Mouse (Mus musculus): ENCODE data around the gene Olfr10.
A peak's percentile ranks its signal among the peaks of the same experiment; 100 is the strongest.
"Not testable (repeated sequence)": the region's sequence is repeated elsewhere in the genome, so short reads cannot be mapped to it uniquely, and the experiment has no call there.

Gene Olfr10

DNA sequence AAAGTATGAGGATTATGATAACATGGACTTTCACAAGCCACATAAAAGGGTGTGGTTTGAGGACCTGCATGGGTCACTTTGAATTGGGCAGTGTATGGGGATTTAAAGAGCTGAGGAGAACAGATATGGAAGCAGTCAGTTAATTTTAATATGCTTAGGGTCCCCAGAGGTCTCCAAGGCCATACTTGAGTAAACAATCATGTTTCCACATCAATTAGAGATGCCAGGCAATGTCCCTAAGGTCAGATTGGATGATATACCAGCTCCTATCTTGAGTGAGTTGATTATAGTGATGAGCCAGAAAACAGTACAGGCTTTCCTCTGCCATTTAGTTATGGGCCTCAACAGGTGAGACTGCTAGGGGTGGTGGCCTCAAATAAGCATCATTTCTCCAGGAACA lies at the start of gene Olfr10:
Gene Olfr10 (plus strand): TSS at position 301 of the 400 bp plus-strand sequence.
- DNase-seq (ENCODE audit: low spot score) = no peak

DNA sequence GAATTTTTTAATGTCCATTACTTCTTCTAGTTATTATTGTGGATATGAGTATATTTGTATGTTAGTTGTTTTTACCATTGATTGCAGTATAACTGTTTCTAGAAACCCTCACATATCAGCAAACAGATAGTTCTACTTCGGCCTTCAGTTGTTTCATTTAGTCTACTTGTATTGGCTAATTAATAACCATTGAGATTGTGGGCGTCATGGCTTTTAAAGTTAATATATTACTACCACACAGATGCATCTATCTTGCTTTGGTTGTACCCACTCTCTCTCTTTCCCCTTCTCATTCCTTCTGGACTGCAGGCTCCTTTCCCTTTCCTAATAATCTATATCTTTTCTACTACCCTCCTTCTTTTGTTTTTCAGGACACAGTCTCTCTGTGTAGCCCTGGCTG lies 45.2 kb upstream of the Olfr10 start:
- no peak for DNase-seq (ENCODE audit: low spot score)

DNA sequence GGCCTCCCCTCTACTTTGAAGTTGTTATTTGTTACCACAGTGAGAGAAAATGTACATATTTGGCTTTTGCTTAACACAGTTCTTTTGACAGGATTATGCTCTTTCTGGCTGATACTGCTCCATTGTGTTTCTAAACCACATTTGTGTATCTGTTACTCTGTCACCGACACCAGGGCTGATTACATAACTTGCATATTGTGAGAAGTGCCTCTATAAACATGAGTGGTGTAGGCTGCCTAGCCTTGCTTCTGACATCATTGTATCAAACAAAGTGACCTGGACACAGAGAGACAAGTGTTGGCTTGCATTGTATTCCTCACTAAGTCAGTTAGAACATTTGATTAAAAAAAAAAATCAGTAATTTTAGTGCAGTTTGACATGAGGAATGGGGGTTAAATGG lies 44.7 kb upstream of the Olfr10 start:
- no peak for DNase-seq (ENCODE audit: low spot score)

DNA sequence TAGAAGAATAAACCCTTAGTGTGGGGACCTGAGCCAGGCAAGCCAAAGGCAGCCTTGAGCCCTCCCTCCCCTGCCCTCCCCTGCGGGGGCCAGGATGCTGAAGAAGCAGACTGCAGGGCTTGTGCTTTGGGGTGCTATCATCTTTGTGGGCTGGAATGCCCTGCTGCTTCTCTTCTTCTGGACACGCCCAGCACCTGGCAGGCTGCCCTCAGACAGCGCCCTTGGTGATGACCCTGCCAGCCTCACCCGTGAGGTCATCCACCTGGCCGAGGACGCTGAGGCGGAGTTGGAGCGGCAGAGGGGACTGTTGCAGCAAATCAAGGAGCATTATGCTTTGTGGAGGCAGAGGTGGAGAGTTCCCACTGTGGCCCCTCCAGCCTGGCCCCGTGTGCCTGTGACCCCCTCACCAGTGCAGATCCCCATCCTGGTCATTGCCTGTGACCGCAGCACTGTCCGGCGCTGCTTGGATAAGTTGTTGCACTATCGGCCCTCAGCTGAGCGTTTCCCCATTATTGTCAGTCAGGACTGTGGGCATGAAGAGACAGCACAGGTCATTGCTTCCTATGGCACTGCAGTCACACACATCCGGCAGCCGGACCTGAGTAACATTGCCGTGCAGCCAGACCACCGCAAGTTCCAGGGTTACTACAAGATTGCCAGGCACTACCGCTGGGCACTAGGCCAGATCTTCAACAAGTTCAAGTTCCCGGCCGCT lies 43.8 kb upstream of the Olfr10 start:
- DNase-seq (ENCODE audit: low spot score) = no peak

DNA sequence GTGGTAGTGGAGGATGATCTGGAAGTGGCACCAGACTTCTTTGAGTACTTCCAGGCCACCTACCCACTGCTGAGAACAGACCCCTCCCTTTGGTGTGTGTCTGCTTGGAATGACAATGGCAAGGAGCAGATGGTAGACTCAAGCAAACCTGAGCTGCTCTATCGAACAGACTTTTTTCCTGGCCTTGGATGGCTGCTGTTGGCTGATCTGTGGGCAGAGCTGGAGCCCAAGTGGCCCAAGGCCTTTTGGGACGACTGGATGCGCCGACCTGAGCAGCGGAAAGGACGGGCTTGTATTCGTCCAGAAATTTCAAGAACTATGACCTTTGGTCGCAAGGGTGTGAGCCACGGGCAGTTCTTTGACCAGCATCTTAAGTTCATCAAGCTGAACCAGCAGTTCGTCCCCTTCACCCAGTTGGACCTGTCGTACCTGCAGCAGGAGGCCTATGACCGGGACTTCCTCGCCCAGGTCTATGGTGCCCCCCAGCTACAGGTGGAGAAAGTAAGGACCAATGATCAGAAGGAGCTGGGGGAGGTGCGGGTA lies 43.2 kb upstream of the Olfr10 start:
- no peak for DNase-seq (ENCODE audit: low spot score)

DNA sequence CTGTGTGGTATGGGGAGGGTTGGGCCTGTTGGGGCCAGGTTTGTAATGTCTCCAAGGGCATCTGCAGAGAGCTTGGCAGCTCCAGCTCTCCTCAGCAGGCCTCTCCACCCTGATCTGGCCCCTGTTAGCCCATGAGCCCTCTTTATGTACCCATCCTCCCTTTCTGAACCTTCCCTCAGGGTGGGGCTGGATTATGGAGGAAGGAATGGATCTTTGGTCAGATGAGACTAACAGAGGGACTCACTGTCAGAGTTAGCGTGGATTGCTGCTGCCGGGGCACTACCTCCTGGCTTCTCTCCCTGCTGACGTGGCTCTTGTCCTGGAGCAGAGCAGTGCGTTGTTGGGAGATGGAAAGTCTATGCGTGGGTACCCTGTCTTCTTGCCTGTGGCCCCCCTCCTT lies 42.3 kb upstream of the Olfr10 start:
- DNase-seq (ENCODE audit: low spot score) = no peak

DNA sequence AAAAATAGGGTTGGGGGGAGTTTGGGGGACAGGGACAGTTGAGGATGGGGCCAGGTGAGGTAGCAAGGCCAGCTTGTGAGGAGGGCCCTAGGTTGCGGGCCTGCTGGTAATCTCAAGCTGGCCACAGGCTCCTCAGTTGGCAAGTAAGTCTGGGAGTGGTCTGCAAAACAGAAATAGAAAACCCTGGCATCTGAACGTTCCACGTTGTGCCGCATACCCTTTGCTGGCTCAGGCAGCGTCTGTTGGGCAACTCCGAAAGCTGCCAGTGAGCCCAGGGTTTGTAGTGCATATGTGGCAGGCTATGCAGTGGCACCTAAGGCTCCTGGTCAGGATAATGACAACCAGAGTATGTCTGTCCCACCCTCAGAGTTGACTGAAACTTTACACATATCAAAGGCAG lies 41.4 kb upstream of the Olfr10 start:
- DNase-seq (ENCODE audit: low spot score) = no peak

DNA sequence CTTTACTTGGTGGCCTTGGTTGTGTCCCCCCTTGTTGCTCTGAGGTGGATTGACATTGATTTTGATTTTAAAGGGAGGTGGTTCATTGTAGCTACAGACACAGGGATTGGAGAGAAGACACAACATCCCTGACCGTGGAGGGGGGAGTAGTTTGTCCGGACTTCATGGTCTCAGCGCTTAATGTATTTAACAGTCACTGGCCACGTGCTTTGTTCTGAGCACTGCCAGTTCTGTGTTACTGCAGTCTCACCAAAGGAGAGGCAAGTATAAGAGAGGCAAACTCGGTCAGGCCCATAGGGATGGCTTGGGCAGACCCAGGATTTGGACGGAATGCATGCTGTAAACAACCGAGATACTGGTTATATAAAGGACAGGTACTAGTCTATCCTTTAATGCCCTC lies 40.5 kb upstream of the Olfr10 start:
- DNase-seq (ENCODE audit: low spot score) = no peak

DNA sequence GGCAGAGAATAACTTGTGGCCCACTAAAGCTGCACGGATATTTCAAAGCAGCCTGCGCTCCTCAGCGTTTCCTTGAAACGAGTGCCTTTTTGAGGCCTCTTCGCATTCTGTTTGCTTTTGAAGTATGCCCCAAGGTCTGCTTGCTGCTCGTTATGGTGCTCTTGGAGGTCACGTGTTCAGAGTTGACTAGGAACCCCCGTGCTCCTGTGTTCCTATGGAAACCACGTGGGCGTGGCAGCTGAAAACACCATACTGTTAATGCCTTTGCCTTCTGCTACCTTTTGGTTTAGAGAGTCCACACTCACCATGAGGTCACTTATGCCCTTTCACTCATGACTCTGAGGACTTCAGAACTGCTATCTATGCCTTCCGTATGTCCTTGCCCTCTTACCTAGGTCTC lies 39.9 kb upstream of the Olfr10 start:
- DNase-seq (ENCODE audit: low spot score) = no peak

DNA sequence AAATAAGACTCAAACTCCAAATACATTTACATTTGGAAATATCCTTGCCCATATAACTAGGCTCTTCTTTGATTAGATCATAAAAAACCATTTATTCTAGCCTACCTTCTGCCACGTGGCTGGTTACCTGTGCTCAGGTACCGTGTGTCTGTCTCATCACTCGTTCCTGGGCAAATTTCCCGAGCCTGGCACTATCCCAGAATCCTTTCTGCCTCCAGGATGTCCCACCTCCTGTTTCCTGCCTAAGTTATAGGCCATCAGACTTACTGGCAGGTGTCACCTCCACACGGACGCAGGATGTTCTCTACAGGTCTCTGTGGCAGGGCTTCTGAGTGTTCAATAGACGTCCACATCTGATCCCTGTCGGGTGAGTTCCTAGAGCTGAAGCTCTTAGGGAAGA lies 39.4 kb upstream of the Olfr10 start:
- DNase-seq (ENCODE audit: low spot score) = no peak

DNA sequence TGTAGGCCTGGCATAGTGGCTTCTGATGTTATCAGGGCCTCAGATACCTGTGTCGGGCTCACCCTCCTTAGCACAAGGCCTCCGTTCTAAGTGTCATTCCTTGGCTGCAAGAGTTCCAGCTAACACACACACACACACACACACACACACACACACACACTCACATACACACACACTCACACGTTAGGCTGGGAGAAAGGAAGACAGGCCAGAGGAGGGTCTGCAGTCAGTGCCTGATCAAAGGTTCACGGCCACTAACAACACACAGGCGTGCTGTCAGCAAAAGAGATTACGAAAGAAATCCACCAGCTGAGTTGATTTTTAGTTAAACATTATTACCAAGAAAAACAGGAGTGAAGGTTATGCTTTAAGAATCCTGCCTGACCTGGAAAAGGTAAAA lies 37.9 kb upstream of the Olfr10 start:
- DNase-seq (ENCODE audit: low spot score) = no peak

DNA sequence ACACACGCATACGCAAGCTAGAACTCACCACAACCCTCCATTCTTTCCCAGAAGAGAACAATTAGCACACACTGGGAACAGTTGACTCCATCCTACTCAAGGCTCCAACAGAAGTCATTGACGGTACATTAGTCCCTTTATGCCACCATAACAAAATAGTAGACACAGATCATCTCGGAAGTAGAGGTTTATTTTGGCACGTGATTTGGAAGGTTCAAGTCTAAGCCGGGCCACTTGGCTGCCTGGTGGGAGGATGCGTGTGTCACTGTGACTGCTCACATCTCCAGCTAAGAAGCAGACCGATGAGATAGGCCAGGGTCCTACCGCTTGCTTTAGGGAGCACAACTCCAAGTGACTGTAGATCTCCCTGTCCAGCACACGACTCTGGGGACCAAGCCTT lies 37.2 kb upstream of the Olfr10 start:
- DNase-seq (ENCODE audit: low spot score) = no peak

DNA sequence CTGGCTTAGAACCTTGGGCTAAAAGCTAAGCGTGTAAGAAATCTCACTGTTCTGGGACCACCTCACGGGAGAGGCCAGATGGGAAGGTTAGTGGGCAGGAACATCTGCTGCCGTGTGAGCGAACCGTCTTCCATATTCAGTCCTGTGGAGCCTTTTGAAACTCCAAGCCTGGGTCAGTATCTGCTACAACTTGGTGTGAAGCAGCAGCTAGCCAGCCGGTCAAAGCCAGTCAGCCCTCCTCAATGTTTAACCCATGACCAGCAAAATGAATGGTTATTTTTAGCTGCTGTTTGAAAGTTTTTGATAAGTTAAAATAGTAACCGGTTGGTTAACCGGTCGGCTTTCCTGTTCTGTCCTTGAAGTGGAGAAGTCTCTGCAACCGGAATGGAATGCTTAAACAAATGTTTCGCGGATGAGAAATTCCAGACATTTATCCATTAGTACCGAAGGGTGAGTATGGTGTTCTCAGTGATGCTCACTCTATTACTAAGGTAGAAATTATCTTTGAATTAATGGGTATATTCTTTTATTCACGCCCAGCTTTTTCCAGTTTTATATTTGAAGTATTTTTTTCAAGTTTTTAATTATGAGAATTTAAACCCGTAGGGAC lies 36.5 kb upstream of the Olfr10 start:
- no peak for DNase-seq (ENCODE audit: low spot score)

DNA sequence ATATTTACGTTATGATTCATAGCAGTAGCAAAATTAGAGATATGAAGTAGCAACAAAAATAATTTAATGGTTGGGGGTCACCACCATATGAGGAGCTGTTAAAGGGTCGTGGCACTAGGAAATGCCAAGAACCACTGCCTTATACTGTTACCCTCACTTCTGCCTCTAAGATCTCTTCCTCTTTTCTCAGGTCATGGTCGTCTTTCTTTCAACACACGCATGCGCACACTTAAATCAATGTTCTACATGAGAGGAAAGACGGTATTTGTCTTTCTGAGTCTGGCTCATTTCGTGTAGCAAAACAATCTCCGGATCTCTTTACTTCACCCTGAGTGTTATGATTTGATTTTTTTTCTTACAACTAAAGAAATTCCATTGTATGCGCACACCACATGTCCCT lies 34.8 kb upstream of the Olfr10 start:
- DNase-seq (ENCODE audit: low spot score) = no peak

DNA sequence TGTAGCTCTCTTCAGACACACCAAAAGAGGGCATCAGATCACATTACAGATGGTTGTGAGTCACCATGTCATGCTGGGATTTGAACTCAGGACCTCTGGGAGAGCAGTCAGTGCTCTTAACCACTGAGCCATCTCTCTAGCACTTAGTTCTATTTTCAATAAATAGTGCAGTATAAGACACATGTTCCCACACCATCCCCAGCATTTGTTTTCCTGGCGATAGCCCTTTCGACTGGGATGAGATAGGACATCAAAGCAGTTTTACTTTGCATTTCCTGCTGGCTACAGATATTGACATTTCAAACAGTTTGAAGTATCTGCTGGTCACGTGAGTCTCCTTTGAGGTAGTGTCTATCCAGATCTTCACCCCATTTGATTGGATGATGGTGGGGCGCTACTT lies 34.2 kb upstream of the Olfr10 start:
- DNase-seq (ENCODE audit: low spot score) = no peak

DNA sequence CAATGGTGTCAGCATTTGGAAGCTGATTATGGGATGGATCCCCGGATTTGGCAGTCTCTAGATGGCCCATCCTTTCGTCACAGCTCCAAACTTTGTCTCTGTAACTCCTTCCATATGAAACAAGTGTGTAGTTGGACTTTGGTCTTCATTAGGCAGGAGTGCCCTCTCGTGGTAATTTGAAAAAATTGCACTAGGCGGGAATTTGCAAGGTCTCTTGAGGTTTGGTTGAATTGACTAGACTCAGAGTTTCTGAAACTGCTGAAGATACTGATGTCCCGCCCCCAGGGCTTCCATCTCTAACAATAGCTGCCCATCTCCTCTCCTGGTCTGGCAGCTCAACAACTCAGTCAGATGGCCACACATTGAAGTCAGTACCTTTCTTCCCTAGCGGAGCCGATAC lies 33.2 kb upstream of the Olfr10 start:
- peak; percentile 86 for DNase-seq (ENCODE audit: low spot score)

DNA sequence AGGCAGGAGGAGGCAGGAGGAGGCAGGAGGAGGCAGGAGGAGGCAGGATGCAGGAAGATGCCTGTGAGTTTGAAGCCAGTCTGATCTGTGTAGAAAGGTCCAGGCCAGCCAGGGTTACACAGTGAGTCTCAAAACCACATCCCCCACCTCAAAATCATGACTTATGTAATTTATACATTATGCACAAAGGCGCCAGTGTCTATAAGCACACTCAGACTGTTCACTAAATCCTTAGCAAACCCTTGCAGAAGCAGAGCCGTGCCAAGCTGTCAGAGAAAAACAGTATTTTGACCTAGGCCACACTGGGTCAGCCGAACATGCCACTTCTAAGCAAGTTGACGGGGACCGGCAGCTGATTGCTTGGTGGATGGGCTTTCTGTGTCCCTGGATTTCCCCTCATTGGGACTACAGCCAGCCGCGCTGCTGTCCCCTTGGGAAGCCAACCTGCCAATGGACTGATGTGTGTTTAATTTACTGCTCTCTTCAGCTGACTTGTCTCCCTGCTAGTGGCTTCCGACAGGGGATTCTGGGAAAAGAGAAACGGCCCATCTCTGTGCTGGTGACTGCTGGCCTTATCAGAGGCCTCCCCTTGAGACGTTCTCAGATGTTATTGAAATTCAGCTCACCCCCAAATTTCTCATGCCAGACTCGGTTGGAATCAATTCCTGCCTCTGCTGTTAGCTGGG lies 30.6 kb upstream of the Olfr10 start:
- DNase-seq (ENCODE audit: low spot score) = no peak

DNA sequence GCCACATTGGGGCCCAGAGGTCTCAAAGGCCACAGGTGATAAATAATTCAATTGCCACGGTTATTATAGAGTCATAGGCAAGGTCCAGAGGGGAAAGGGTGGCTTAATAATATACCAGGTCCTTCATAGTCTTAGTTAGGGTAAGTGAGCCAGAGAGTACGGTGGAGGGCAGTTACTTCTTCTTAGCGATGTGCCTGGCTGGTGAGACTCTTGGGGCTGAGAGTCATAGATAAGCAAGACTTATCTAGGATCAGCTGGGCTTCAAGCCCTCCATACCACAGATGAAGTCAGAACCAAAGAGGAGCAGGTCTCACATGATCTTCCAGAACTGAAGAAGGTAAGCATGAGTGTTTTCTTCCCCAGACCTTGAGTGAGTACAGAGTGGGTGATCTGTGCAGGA lies 26.3 kb upstream of the Olfr10 start, which contains the start of gene Olfr1393:
Gene Olfr1393 (plus strand): TSS at position 83 of the 400 bp plus-strand sequence.
- no peak for DNase-seq (ENCODE audit: low spot score)

DNA sequence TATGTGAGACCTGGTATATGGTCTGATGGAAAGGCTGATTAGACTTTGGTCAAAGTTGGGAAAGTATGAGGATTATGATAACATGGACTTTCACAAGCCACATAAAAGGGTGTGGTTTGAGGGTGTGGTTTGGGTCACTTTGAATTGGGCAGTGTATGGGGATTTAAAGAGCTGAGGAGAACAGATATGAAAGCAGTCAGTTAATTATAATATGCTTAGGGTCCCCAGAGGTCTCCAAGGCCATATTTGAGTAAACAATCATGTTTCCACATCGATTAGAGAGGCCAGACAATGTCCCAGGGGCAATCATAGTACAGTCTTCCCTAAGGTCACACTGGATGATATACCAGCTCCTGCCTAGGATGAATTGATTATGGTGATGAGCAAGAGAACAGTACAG lies 19.6 kb upstream of the Olfr10 start, which contains the start of gene Olfr1392:
Gene Olfr1392 (plus strand): TSS at position 301 of the 400 bp plus-strand sequence.
- DNase-seq (ENCODE audit: low spot score) = not testable (repeated sequence)

DNA sequence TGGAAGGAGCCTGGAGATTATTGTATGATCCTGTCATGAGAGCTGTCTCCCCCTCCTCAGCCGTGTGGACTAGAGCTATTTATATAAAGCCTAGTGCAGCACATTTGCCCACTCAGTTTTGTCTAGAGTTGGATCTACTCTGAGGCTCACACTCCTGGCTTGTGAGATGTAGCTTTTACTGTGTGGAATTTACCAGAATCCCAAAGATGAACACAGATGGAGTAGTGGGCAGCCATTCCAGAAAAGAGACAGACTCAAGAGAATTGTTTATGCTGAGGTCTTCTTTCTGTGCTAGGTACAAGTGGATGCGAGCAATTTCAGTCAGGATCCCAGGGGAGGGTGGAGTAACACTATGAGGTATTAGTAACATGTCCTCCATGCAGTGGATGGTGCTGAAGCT lies 17.3 kb upstream of the Olfr10 start:
- DNase-seq (ENCODE audit: low spot score) = no peak

DNA sequence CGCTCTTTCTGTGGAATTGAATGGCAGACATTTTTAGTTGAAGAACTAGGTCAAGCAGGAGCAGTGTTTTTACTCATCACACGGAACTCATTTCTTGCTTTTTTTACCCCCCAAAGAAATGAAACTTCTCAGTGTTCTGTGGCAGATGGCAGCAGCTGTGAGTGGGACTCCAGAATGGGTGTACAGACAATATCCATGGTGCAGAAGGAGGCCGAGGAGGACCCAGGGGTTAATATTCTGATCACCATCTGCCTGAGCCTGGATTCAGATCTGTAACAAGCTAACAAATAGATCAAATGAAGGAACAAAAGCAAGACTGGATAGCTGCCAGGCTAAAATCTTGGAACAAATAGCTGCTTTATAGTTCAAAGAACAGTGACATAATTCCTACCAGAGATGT lies 11.8 kb upstream of the Olfr10 start:
- DNase-seq (ENCODE audit: low spot score) = no peak

DNA sequence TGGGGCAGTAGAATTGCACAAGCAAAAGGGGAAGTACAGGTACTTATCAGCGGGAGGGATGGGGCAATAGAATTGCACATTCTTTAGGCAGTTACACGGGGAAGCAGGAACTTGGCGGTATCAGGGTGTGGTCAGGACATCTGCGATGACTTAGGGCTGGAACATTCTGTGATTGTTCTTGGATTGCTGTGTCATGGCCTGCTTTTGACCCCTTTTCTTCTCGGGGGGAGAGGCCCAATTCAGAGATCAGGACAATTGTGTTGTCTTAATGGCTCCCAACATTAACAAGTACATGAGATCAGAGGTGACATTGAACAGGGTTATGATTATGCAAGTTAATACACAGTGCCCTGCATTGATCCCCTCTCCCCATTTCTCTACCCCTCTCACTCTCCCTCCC lies 4.0 kb downstream of the Olfr10 start:
- DNase-seq (ENCODE audit: low spot score) = not testable (repeated sequence)

DNA sequence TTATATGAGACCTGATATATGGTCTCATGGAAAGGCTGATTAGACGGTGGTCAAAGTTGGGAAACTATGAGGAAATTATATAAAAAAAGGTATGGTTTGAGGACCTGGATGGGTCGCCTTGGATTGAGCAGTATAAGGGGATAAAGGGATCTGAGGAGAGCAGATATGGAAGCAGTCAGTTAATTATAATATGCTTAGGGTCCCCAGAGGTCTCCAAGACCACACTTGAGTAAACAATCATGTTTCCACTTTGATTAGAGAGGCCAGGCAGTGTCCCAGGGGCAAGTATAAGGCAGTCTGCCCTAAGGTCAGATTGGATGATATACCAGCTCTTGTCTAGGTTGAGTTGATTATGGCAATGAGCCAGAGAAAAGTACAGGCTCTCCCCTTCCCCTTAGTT lies 17.9 kb downstream of the Olfr10 start, which contains the start of gene Olfr1391:
Gene Olfr1391 (plus strand): TSS at position 301 of the 400 bp plus-strand sequence.
- no peak for DNase-seq (ENCODE audit: low spot score)
